Mouse (Mus musculus) liver, embryonic 14.5 days (tissue): ENCODE results near the gene Rspo4.

ENCODE experiments used
- CTCF ChIP-seq: IDR thresholded peaks from 2 replicates; pipeline ENCODE4 v1.5.1; 2016; ENCODE audit warnings: antibody characterized with exemption, low read depth, control low read depth
- EP300 ChIP-seq: IDR thresholded peaks from 2 replicates; pipeline ENCODE4 v1.6.1; 2016; ENCODE audit warnings: antibody characterized with exemption, low read depth

GRCm38 (mm10) chr2:151894209-151894980 lies 51.7 kb downstream of the Rspo4 start:
- TF ChIP-seq CTCF (no peak), EP300 (no peak)
